Mouse (Mus musculus): ENCODE data around the gene Fam171a2.

- no peak for TF ChIP-seq CTCF (IDR thresholded peaks at IDR 0.05)
- TF ChIP-seq EP300 (IDR thresholded peaks at IDR 0.05): no peak
Measured at GRCm38 (mm10) chr11:102404161-102405010, 43.1 kb downstream of the Fam171a2 start.

Data from lung, postnatal 0 days (tissue).